Mouse (Mus musculus): ENCODE data around the gene Cct2.

GRCm38 (mm10) chr10:117009691-117010090 is 53.9 kb downstream of the Cct2 start:
- TF ChIP-seq CTCF (IDR thresholded peaks at IDR 0.05; ENCODE audit: low read depth) (no peak), EP300 (IDR thresholded peaks at IDR 0.05; ENCODE audit: low read depth) (no peak)

Measured in liver, postnatal 0 days (tissue).